Mouse (Mus musculus): ENCODE measurements around the gene Negr1.

The Negr1 gene

DNA sequence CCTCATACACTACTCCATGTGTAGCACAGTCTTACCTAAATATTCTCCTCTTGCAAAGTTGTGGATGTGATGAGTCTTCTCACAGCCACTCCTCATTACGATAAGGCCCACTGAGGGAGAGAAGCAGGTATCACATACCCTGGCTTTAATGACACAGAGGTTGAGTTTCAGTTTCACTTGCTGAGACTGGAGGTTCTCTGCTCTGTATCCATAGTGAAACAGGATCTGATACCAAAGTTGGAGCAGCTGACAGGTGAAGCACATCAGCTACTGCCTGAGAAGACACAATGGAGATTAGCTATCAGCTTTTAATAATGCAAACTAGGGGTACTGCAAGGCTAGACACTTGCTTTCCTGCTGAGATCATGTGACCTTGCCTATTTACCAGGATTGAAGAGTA lies 137.1 kb downstream of the Negr1 start:
- DNase-seq = no peak

DNA sequence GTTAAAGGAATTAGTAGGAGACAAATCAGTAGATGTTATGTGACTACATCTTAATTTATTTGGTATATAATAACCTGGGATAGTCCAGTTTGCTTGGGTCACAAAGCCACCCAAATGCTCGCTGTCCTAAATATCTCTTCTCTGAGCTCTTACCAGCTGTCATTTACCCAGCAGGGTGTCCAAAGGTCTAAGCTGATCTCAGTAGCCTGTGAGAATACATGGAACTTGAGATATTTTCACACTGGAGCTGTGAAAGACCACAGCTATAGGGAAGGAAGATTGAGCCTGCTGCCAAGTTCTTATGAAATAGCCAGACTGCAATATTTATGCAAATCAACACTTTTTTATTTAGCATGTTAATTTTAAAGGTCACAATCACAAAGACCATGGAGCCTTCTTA lies 141.6 kb downstream of the Negr1 start:
- no peak for DNase-seq

DNA sequence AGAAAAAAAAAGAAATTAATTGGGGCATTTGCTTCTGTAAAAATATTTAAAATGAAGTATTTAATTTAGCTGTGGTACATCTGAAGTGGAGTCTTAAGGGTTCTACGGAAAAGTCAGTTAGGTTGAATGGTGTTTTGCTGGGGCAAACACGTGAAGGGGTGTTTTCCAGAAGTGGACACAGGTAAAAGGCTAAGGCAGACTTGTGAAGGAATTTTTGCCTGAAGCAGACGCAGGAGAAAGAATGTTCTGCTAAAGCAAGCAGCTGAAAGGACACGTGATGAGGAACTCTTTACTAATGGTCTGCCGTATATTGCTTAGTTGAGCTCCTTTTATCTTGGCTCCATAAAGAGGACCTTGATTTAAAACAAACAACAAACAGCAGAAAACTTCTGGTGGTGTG lies 148.6 kb downstream of the Negr1 start:
- DNase-seq = no peak

DNA sequence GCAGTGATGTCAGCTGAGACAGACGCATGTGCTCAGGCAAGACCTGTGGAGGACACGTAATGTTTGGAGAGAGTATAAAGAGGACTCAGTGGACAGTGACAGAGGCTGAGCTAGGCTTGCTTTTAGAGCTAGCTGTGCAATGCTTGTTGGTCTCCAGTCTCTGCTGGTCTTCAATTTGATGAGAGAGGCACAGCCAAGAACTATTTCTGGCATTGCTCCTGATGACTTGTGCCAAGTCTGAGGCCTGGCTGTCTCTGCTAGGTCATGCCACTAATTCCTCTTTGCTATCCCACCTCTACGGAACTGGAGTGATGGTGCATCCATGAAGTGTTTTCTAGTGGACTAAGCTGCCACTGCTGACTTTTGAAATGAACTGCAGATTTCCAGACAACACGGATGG lies 149.1 kb downstream of the Negr1 start:
- no peak for DNase-seq

DNA sequence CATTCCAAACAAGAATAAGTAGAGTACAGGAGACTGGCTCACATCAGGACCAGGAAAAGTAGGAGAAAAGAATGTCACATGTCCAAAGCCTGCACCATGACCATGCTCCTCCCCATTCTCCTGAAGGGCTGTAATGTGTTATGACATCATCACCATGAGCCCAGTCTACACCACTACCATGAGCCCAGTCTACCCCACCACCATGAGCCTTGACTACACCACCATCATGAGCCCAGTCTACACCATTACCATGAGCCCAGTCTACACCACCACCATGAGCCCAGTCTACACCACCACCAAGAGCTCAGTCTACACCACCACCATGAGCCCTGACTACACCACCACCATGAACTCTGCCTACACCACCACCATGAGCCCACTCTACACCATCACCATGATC lies 174.7 kb downstream of the Negr1 start:
- DNase-seq = no peak

DNA sequence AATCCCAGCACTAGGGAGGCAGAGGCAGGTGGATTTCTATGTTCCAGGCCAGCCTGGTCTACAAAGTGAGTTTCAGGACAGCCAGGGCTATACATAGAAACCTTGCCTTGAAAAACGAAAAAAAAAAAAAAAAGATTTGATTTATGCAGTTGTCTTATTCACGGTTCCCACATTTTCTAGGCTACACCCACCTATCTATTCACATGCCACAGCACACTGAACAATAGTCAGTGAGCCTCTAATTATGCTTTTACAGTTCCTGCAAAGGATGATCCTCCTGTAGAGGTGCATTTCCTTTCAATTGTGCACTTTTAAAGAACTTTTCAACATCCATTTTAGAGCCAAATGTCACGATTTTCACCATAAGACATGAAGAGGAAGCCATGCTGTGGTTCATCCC lies 177.9 kb downstream of the Negr1 start:
- DNase-seq = no peak

DNA sequence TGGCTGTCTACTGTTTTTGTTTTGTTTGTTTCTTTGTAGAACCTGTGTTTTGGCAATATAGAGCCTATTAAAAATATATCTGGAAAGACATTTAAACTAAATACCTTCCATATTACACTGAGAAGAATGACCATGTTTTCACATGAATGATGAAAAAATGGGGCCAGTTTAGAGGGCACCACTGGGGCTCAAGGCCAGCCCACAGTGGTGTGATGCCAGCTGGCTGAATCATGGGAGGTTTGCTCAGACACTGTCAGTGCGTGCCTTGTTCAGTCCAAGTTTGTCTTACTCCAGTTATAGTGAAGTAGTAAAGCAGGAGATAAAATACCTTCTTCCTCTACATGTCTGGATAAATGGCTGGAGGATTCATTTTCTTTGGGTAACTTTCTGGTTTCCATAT lies 181.7 kb downstream of the Negr1 start:
- no peak for DNase-seq

DNA sequence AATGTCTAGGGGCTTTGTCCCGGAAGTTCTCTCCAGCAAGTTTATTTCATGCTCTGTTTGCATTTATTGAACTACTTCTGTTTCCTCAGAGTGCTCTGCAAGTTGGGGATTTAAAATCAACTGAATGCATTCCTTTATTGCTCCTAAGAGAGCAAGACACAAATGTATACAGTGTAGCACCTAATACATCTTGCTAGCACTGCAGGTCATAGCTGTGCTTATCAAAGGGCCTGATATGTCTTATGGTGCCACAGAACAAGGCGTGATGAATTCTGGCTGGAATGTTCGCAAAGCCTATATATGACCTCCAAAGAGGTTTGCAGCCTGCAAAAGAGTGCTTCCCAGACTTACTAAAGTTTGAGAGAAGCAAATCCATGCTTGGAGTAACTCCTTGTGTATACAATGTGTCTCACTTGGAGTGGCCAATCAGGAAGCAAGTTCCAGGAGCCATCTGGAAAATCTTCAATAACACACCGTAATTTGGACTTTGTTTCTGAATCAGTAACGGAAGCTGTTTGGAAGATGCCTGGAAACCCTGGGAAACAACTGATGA lies 183.7 kb downstream of the Negr1 start:
- no peak for DNase-seq

DNA sequence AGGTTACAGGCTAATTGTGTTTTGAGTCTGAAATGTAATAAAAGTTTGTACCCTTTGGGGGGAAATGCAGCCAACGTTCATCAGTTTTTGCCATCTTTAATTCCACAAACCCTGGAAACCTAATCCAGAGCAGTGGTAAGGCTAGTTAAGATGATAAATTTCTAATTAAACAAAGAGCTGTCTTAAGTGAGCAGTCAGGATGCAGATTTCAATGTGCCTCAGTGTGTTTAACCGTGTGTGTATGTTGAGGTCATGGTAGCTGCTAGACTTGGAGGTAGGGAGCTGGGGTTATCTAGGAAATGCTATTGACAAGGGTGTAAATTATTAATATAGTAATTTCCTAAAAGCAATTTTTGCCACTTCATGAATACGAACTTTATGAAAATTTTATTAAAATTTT lies 185.9 kb downstream of the Negr1 start:
- DNase-seq = no peak

DNA sequence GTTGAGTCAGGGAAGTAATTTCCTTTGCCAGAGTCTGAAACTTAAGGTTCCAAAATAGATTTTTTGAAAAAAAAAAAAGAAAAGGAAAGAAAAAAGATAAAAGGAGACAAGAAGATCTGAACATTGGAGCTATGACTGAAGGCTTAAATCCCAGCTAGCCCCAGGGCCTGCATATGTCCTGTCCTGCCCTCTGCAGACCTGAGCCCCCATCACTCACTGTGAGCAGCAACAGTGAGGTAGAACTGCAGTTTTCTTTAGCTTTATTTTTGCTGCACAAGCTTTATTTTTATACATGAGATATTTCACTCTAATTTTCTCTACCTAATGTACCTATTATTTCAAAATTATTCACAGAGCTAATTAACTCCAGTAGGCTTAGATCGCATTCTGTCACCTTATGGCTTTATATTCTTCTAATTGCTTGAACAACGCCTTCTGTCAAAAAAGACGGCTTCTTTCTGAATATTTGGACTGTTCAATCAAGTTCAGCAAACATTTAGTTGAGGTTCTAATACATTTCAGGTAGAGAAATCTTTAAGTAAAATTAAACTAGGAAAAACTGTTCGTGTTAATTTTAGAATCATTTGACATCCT lies 192.3 kb downstream of the Negr1 start:
- DNase-seq = no peak

DNA sequence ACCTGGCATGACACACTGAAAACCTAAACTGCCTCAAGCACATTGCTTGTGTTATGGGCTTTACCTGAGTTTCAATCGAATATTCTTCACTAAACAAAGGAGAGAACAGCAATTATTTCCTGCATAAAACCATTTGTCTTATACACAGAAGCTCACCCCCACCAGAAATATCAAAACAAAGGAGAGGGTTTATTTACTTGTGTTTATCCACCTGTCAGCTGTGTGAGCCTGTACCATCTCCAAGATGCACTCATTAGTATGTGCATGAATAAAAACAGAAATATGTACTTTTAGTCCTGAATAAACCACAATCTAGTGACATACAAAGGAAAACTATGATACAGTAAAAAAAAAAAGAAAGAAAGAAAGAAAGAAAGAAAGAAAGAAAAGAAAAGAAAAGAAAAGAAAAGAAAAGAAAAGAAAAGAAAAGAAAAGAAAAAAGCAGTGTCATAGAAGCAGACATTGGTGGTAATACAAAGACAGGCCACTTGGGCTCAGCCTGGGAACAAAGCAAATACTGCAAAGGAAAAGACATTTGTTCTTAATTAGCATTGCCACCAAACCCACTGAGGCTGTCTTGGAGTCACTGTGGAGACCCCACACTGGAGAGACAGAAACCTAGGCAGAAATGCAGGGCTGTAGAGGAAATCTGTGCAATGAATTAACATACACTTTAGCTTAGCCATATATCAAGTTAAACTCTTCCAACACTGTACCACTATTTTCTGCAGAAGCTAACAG lies 193.4 kb downstream of the Negr1 start:
- no peak for DNase-seq

DNA sequence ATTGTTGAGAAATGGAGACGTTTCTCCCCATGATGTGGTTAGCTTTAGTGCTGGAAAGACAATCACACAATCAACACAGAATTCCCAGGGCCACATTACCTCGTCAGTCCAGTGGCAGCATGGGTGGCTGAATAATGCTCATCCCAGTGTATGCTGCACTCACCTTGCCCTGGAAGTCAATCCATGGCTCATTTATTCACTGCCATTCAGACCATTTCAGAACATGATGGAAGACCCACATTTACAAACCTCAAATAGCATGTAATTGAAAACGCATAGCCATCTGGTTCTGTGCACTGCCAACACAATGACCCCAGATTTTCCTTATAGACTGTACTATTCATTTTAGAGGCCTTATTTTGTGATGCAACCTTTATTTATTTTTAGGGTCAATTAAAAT lies 203.4 kb downstream of the Negr1 start:
- DNase-seq = no peak

DNA sequence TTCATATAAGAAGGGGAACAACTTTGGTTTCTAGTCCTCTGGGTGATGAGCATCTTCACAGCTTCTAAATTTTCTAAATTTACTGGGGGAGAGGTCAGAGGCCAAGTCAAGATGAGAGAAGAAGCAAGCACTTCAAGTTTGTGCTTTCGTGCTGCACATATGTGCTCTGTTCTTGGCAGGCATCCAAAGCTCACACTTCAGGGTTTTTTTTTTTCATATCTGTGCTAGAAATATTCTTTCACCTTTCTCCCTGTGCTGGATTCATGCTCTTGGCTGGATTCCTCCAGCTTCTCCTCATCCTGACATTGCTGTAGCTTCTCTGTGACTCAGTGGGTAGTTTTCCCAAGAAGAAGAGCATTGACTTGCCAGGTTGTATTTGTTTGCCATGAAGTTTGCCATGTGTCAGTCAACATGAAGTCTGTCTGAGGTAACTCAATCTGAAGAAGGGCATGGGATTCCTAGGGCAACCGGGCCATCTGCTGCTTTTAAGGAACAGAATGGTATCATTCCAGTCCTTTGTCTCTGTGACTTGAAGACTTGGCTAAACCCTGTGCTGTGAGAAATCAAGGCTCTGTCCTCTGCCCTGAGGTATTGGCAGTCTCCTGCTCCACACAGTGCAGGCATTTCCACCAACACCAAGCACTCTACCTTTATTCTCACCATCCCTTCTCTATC lies 204.7 kb downstream of the Negr1 start:
- DNase-seq = no peak

DNA sequence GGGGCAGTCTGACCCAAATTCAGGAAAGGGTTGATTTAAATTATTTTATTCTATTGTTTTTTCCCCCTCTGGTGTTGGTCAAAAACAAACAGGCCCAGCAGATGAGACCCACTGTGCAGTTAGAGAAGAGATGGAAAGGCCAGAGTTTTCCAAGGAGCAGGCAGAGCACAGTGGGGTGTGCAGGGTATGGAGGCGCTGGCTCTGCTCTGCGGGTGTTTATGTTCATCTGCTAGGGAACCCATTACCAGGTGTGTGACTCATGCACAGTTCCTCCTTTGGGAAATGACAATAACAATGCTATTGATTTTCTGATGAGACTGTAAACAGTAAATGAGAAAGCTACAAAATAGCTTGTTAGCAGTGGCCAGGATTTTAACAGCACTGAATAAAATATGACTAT lies 210.0 kb downstream of the Negr1 start:
- DNase-seq = no peak

DNA sequence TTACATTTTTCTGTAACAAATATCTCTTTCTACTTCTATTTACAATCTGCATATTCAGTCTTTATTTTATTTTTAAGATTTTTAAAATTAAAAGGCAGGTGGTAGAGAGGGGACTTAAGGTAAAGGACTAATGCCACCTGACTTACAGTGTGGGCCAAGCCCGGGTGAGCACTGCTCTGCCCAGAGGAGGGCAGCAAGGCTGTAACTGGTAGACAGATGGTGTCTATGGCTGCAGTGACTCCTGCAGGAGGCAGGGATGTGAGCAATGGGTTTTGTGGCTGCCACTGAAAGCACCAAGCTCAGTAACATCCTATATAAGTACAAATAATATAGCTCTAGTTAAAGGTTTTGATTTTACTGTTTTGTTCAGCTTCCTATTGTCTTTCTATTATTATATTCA lies 210.5 kb downstream of the Negr1 start:
- DNase-seq = no peak

DNA sequence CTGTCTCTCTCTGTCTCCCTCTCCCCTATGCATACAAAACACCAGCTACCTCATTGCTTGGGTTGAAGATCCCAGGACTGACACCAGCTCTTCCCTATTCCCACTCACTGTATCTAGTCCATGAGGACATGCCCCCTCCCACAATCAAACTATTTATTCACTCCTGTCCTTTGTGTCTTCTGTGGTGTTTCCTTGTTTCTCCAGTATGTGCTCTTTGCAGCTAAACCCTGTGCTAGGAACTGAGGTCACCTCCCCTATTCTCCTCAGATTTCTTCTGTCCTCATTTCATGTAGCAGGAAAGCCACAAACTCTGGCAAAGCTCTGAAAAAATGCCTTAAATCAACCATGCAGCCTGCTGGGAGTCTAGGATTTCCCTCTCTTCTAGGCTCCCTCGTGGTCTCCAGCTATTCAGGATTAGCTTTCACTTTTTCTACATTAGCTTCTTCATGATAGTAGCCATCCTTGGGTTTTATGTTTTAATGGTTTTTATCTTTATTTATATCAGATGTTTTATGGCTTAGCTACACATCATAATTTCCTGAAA lies 222.8 kb downstream of the Negr1 start:
- DNase-seq = no peak

DNA sequence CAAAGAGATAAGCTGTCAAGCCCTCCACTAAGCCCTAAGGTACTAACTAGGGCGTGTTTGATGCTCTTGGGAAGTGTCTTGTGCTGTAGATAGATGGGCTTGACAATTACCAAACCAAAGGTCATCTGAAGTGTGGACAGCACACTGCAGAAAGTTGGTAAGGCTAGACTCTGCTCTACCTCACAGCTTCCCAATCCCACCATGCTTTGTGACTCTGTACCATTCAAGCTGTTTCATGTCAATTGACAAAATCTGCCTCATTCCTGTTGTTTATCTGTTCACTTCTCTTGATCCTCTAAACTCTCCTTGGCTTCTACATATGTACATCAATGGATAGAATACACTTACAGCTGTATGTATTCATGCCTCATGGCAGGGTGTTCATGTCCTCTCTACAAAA lies 224.8 kb downstream of the Negr1 start:
- no peak for DNase-seq

DNA sequence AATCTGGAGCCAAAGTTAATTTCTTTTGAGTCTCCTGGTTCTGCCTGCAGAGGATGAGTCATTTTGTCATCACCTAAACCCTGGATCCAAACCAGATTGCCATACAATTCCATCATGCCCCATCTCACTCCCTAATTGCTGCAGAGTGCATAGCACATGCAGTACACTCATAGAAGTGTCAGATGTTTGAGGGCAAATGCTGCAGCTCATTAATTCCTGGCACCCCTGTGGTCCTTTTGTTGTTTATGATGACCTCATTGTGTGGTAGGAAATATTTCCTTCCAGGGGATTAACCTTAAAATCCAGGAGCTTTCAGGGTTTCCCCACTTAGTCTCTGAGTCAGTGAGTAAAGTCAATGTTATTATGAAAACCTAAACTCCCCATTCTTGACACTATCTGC lies 229.6 kb downstream of the Negr1 start:
- no peak for DNase-seq

DNA sequence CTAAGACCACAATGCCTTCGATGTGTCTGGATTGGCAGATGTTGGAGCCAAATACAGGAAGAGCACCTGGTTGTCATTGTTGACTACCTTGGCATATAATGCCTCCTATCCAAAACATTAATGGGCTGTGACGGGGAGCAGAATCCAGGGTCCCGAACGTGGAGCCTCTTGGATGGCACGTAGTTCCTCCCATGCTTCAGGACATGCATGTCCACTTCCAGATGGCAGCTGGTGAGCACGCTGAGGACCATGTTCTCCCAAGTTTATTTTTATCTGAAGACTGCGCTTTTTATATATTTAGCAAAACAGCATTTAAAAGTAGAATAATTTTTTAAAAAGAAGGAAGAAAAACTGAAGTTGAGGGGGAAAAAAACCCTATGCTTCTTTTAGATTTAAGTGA lies 231.1 kb downstream of the Negr1 start:
- no peak for DNase-seq

DNA sequence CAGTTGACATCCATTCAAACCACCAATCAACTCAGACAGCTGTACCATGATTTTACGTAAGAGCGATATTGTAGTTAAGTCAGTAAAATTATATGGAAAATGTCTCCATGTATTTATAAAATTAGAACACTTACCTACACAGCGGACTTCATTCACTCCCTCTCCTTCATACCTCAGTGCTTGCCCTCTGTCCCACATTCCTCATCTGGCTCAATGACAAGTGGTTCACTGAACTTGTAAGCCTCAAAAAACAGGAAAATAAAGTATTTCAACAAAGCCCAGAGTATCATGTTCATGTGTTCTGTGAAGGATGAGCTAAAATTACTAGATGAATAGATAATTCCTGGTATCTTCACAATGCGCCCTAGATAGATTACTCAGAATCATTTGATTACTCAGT lies 232.5 kb downstream of the Negr1 start:
- no peak for DNase-seq

DNA sequence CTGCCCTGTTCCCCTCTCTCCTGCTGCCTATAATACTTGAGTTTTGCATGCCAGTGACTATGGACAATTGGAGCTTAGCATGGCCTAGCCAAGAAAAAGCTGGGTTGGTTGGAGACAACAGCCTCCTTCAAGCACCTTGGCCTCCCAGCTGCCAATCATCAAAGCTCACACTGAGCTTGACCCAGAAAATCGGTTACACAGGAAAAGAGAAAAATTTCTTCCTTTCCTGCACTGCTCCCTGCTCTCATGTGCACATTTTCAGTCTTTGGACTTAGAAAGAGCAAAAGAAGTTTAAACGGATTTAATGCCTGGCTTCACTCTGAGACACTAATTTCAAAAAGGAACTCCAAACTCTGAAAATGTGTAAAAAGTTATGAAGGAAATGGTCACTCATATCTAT lies 233.0 kb downstream of the Negr1 start:
- DNase-seq = no peak

DNA sequence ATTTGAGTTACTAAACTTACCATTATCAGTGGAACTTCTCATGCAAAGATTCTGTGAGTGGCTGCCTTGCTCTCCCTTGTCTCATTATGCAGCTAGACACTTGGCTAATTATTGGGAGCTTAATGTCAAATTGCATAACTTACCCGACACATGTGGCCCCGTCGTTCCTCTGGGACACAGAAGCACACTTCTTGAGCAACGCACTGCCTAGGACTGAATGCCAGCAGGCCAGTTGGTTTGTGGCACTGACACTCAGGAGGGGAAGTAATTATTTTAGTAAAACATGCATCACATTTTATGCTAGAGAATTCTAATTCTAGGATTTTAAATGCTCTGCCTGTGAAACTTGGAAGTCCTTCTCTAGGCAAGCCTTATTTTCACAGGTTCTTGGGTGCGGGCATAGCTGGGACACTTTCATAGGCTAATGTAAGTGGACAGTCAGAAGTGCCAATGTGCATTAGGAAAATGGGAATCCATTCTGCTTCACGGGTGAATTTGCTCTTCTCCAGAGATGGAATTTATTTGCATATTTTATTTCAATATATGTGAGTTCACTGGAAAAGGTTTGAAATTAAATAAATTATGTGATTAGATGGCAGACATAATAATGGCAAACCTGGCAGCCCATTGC lies 234.6 kb downstream of the Negr1 start:
- no peak for DNase-seq

DNA sequence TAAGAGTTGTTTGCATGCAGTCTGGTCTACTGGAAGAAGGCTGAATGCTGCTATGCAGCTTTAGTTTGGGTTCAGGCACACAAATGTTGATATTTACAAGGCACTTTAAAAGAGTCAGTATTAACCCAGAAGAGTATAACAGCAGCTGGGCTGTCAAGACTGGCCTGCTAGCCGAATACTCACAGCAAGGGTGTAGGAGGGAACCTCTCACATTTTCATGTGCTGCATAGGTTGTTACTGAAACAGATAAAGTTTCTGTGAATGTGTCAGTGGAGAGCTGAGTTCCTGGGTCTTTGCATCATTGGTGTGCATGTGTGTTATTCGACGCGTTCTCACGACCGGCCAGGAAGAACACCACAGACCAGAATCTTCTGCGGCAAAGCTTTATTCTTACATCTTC lies 237.6 kb downstream of the Negr1 start:
- DNase-seq = no peak

All from right cerebral cortex, adult 18-20 months (tissue).